Mouse (Mus musculus): Measurements from ENCODE around the gene 1190002N15Rik.

1190002N15Rik gene

GRCm38 (mm10) chr9:94533641-94534040, 4.2 kb downstream of the 1190002N15Rik start:
- no peak for DNase-seq (ENCODE audit: extremely low spot score, low read depth, low spot score)

- DNase-seq (ENCODE audit: extremely low spot score, low read depth, low spot score) = no peak
Measured at GRCm38 (mm10) chr9:94529987-94530386, 7.9 kb downstream of the 1190002N15Rik start.

- no peak for DNase-seq (ENCODE audit: extremely low spot score, low read depth, low spot score)
Measured at GRCm38 (mm10) chr9:94529146-94529746, 8.6 kb downstream of the 1190002N15Rik start.

- no peak for DNase-seq (ENCODE audit: extremely low spot score, low read depth, low spot score)
Measured at GRCm38 (mm10) chr9:94526473-94526872, 11.4 kb downstream of the 1190002N15Rik start.

DNA sequence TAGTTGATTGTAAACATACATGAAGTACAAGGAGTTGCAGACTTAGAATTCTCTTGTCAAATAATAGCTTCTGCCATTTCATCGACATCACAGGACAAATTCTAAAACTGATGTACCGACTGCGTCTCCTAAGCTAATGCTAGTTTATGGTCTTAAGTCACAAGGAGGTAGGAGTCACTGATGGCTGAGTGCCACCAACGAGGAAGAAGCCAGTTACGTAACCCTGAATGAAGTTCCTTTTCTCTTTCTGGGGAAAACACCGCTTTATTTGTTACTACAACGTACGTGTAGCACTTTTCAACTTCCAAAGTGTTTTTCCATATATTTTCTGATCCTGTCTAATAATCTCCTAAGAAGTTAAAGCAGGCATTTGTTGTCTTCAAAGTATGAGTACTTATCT, 25.6 kb downstream of the 1190002N15Rik start:
- no peak for DNase-seq (ENCODE audit: extremely low spot score, low read depth, low spot score)

DNA sequence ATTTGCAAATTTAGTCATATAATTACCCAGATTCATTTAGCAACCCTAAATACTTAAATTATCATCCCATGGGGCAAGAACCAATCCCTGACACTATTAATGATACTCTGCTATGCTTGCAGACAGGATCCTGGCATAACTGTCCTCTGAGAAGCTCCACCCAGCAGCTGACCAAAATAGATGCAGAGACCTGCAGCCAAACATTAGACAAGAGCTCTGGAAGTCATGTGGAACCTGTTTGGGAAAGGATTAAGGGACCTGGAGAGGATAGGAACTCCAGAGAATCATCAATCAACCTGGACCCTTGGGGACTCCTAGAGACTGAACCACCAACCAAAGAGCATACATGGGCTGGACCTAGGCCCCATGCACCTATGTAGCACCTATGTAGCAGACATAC, 26.7 kb downstream of the 1190002N15Rik start:
- DNase-seq (ENCODE audit: extremely low spot score, low read depth, low spot score) = no peak

- DNase-seq (ENCODE audit: extremely low spot score, low read depth, low spot score) = no peak
Measured at GRCm38 (mm10) chr9:94506980-94507379, 30.9 kb downstream of the 1190002N15Rik start.

DNA sequence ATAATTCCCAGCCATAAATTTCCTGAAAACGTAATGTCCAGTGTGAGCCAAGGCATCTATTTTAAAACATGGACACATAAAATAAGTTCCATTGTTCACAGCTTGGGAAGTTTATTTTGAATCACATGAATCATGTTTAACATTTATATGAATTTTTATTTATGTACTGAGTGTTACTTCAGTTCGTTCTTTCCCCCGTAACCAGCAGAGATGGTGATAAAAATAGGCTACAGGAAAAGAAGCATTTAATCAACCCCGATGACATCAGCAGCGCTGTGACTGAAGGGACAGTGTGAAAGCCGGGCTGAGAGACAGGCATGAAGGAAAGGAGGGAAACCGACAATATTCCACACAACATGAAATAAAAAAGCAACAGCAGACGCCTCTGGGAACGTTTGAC, 46.4 kb downstream of the 1190002N15Rik start:
- DNase-seq (ENCODE audit: extremely low spot score, low read depth, low spot score) = no peak

GRCm38 (mm10) chr9:94487976-94488375, 49.9 kb downstream of the 1190002N15Rik start:
- DNase-seq (ENCODE audit: extremely low spot score, low read depth, low spot score) = no peak

GRCm38 (mm10) chr9:94483291-94483879, 54.5 kb downstream of the 1190002N15Rik start:
- no peak for DNase-seq (ENCODE audit: extremely low spot score, low read depth, low spot score)

GRCm38 (mm10) chr9:94482215-94482975, 55.5 kb downstream of the 1190002N15Rik start:
- no peak for DNase-seq (ENCODE audit: extremely low spot score, low read depth, low spot score)

DNA sequence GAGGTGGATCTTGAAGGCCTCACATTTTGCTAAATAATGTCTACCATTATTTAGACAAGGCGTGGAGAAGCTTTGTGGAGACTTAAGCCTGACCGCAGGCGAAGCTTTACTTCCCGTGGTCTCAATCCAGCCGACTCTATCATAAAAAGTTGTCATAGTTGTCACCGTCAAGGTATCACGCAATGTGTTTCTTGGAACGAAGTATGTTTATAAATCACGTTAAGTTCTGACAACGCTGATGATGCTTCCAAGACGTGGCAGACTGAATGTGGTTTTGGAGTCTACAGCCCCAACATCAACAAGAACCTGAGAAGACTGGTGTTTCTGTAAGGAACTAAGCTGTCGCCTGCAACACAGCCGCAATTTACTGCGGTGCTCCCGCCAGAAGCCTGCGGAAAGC, 56.8 kb downstream of the 1190002N15Rik start:
- DNase-seq (ENCODE audit: extremely low spot score, low read depth, low spot score) = no peak

GRCm38 (mm10) chr9:94479382-94479781, 58.5 kb downstream of the 1190002N15Rik start:
- no peak for DNase-seq (ENCODE audit: extremely low spot score, low read depth, low spot score)

GRCm38 (mm10) chr9:94478954-94479353, 58.9 kb downstream of the 1190002N15Rik start:
- DNase-seq (ENCODE audit: extremely low spot score, low read depth, low spot score) = no peak

DNA sequence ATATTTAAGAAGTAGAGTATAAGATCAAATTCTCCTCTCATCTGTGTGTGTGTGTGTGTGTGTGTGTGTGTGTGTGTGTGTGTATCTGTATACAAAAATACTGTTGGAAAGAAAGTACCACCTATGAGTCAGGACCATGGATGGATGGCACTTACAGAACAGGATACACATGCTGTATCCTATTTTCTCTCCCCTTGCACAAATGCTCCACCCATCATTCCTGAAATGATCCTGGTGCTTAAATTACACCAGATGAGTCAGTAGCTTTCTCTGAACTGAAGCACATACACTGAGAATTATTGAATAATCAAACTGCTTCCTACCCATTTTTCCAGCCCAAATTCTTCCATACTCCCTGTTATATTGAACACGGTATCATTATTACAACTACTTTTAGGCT, 61.9 kb downstream of the 1190002N15Rik start:
- DNase-seq (ENCODE audit: extremely low spot score, low read depth, low spot score) = no peak

DNA sequence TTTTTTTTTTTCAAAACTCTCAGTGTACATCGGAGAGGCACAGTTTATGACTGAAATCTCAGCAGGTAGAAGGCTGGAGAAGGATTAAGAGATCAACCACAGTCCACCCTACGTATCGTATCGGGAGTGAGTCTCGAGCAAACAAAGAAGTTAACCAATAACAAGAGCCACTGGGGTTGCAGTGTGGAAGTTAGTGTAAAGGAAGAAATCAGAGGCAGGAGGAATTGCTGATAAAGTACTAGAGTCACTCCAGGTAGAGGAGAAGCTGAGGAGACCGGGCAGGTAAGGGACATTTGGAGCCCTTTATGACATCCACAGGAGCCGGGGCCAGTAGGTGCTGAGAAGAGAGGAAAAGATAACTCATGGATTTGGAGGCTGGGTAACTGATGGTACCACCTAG, 64.0 kb downstream of the 1190002N15Rik start:
- no peak for DNase-seq (ENCODE audit: extremely low spot score, low read depth, low spot score)

GRCm38 (mm10) chr9:94472963-94473582, 64.8 kb downstream of the 1190002N15Rik start:
- no peak for DNase-seq (ENCODE audit: extremely low spot score, low read depth, low spot score)

GRCm38 (mm10) chr9:94471485-94471884, 66.4 kb downstream of the 1190002N15Rik start:
- no peak for DNase-seq (ENCODE audit: extremely low spot score, low read depth, low spot score)

All from hindlimb bud, embryonic 11.5 days (tissue).